Mouse (Mus musculus): ENCODE results near the gene Asnsd1. TPM values are rescaled to one million over a fixed set of nuclear protein-coding genes. Genes with fewer than 3 reads are reported as not detected.
"Not testable (repeated sequence)": the region's sequence is repeated elsewhere in the genome, so short reads cannot be mapped to it uniquely, and the experiment has no call there.

Asnsd1 gene
- 10 to 100 TPM; 42.3 to 47.3 TPM for total RNA-seq (2021)

DNA sequence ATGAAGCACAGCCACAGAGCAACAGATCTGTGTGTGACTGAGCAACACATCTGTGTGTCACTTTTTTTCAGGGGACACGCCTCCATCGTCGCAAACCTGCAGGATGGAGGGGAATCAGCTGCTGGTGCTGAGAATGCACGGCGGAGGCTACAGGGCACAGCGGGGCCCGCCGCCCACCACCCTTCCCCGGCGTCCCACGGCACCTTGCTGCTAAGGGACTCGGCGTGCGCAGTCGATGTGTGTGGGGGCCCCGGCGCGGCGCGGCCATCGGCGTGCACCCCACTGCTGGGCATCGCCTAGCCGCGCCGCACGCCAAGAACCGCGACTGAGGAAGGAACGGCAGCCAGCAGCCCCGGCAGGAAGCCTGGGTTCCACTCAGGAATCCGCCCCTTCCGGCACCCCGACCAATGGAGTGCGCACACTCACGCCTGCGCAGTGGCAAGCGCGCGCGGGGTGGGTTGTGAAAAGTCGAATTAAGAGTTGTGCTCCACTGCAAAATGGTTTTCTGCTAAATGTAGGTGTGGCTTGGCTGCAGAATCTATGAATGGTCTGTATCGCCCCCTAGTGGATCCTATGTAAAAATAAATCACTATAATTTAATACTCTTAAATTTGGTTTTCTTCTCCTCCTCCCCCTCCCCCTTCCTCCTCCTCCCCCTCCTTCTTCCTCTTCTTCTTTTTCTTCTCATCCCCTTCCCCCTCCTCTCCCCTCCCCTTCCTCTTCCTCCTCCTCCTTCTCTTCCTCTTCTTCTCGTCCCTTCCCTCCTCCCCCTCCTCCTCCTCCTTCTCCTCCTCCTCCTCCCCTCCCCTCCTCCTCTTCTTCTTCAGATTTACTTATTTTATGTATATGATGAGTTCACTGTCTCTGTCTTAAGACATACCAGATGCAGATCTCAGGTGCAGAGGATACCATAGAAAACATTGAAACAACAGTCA is at the start of gene Asnsd1, which contains the start of the genes Asdurf and Gm28551:
TSS of gene Asnsd1 (minus strand) at position 426 of the 935 bp plus-strand sequence.
TSS of gene Asdurf (minus strand) at position 293 of the 935 bp plus-strand sequence.
TSS of gene Gm28551 (minus strand) at position 341 of the 935 bp plus-strand sequence.
- DNase-seq = peak; percentile 99

DNA sequence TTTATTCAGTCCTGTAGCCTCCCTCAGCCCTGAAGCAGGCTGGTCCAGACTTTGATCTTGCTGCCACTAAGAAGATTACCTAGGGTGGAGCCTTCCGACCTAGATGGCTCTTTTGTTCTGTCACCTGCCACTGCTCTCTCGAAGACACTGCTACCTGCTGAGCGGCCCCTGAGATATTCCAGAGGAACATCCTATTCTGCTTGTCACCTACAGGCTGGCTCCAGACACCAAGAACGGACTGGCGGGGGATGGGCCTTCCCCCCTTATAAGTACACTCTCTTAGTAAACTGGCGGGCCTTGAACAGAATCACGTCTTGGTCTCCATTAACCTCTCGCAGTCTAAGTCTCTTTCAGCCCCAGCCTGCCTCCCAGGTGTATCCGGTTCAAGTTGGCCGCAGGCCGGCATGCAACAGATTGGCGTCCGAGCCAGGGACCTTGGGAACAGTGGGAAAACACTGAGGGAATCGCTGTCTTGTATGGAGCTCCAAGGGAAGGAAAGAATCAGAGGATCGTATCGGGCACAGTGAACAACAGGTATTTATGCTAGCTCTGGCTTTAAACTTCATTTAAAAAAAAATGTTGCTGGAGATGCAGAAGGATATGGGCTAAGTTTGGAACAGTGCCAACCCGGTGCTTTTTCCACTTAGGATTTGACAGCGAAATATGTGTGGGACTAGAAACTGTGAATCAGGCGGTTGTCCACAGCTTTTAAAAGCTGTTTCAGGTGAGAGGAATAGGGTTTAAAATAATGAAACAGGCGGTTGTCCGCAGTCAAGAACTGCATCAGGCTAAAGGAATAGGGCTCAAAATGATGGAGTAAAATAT is 41.6 kb upstream of the Asnsd1 start:
- DNase-seq = peak; percentile 25

DNA sequence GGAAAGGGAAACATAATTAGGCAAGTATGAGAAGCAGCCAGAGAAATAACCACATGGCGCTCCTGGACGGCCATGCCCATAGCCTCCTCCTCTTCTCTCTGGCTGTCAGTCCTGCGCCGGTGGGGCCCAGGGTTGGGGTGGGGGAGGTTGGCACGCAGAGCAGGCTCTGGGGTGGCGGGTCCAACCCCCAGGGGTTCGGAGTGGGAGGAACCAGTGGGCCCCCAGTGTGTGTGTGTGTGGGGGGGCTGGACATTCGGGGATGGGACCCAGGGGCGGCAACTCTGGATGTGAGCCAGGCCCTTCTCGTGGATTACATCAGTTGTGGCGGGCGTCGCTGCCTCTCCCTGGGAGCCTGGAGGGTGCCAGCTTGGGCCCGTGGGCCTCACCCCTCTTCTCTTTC is 36.2 kb upstream of the Asnsd1 start:
- DNase-seq = no peak

DNA sequence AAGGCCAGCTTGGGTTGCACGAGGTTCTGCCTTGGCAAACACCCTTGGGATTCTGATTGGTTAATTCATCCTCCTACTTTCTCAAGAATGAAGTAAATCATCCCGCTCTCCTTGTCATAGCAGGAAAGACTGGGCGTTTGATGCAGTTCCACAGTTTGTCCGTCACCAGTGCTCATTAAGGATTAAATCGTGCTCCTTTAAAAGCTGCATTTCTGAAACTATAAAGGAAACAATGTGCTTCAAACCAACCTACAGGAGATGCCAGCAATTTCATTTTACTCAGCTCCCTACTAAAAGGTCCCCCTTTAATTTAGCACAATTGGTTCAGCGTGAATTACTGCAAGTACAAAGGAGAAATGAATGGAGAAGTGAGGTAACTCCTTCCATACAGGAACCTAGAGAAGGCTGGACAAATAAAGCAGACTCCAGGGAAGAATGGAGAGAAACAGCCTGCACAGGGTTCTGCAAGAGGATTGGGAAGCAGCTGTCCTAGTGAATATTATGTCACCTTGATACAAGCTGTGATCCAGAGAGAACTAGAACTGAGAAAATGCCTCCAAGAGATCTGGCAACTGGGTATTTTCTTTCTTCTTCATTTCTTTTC is 31.6 kb upstream of the Asnsd1 start:
- no peak for DNase-seq

DNA sequence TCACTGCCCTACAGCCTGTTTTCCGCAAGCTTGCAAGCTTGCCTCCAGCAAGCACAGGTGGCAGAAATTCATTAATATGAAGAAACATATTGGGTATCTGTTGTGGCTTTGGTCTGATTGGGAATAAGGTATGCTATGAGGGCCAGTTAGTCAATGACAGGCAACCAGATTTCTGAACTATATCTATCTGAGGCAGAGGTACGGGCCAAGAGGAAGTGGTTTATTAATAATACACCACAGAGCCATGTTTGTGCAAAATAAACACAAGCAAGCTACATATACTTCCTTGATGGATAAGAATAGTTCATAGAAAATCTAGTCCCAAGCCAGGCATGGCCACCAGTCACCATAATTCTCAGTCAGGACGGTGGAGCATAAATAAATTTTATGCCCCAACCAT is 25.2 kb upstream of the Asnsd1 start:
- DNase-seq = no peak

DNA sequence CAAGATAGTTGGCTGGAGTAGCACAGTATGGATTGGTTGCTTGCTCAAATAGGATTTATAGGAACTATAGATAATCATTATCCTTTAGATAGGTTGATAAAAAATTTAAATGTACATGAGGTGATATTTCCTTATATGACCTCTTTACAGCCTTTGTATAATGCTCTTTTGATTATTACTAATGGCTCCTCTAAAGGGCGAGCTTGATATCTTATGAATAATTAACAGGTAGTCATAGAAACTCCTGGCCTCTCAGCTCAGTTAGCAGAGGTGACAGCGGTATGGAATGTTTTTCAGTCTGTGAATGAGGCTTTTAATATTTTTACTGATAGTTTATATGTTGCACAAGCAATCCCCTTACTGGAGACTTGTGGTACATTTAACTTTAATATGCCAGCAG is 23.4 kb upstream of the Asnsd1 start:
- not testable (repeated sequence) for DNase-seq

DNA sequence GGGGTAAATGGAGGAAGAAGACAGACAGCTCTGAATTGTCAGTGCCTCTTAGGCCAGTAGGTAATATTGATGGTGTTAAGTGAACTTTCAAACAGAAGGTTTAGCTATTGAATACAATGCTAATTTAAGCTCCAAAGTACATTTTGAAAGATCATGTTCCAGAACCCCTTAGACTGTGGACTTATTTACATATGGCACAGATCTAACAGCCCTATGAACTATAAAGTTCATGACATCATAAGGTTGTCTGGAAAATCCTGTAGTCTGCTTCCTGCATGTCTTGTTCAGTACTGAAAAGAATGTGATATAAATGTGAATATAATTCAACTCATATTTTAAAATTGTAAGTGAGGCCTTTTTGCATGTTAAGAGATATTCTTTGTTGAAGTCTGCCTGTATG is 6.4 kb upstream of the Asnsd1 start:
- no peak for DNase-seq

DNA sequence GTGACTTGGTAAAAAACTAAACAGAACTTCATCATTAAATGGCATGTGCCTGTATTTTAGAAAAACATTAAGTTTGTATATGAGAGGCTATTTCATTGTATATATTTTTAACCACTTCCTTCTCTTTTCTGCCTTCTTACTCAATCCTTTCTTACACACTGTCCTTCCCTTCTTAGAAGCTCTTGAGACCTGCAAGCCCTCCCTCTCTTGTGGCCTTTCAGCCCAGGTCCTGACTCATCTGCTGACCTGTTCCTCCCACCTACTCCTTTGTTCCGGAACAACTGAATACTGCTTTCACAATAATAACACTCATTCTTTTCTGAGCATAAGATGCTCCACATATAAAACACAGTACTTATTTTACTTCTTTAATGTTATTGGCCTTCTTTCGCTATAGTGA is 11.5 kb downstream of the Asnsd1 start:
- no peak for DNase-seq

DNA sequence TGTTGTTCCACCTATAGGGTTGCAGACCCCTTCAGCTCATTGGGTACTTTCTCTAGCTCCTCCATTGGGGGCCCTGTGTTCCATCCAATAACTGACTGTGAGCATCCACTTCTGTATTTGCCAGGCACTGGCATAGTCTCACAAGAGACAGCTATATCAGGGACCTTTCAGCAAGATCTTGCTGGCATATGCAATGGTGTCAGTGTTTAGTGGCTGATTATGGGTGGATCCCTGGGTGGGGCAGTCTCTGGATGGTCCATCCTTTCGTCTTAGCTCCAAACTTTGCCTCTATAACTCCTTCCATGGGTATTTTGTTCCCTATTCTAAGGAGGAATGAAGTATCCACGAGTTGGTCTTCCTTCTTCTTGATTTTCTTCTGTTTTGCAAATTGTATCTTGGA is 15.1 kb downstream of the Asnsd1 start:
- not testable (repeated sequence) for DNase-seq

DNA sequence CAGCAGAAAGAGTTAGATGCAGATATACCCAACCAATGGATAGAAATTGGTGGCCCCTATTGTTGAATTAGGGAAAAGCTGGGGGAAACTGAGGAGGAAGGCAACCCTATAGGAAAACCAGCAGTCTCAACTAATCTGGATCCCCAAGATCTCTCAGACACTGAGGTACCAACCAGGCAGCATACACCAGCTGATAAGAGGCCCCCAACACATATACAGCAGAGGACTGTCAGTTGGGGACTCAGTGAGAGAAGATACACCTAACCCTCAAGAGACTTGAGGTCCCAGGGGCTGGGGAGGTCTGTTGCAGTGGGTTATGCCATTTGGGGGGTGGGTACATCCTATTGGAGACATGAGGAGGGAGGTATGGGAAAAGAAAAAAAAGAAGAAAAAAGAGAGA is 17.1 kb downstream of the Asnsd1 start:
- no peak for DNase-seq

DNA sequence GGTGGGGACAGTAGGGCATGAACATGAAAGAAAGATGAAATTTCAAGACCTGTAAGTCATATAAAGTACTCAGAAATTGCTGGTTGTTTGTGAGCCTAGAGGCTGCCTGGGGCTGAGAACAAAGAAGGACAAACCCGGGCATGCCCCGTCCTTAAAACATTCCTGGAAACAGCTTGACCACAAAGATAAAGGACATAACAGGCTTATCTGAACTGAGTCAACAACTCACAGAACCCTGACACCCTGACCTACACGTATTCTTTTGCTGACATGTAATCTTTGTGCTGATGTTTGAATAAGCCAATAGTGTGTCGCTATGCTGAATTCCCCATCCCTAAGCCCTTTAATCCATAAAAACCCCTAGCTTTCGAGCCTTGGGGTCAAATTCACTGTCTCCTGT is 19.0 kb downstream of the Asnsd1 start:
- not testable (repeated sequence) for DNase-seq

DNA sequence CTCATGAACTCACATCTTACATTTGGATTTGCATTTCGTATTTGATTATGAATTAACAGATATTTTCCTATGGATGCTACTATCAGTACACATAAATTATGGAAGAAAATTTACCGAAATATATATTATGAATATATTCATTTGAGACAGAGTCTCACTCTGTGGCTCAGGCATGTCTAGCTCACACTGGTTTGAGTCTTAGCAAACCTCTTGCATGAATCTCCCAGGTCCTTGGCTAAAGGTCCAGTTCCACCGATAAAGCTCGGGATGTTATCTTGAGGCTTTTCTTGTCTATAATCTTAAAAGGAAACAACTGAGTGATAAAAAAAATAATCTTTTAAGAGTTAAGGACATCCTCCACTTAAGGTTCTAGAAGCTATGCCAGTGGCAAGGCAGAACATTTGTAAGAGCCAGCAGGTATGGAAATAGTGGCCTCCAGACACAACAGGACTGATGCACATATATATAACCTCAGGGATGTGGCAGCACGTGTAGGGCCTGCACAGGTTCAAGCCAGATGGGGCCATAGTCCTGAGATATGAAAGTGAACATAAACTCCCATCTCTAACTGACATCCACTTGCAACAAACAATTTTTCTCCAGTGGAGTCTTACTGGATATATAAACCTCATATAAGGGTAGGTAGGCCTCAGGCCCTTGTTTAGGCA is 27.6 kb downstream of the Asnsd1 start:
- no peak for DNase-seq

DNA sequence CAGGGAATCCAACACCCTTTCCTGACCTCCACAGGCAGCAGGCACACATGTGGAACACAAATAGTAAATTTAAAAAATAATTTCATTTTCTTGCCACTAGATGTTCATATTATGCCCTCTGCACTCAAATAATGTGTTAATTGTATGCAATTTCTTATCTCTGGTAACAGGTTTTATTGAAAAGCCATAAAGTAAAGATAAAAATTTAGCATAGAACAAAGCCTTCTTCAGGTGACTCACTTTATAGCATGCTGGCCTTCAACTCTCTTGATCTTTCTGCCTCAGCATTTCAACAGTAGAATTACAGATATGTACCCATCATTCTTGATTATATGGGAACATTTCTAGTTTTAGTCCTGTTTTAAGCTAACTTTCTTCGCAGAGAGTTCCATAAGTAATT is 28.3 kb downstream of the Asnsd1 start:
- no peak for DNase-seq

DNA sequence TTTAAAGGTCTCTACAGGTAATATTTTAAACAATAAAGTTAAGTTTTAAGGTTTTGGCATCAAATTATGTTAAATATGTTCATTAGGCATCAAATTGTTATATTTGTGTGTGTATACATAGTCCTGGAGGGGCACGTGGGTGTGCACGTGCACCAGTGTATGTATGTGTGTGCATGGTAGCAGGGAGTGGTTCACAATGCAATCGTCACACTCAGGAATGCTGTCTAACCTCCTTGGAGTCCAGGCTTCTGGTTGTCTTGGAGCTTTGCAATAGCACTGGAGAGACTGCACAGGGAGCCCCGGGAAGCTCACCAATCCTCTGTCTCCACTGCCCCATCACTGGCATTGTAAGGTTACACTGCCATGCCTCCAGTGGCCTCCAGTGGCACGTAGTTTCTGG is 29.3 kb downstream of the Asnsd1 start:
- DNase-seq = no peak

DNA sequence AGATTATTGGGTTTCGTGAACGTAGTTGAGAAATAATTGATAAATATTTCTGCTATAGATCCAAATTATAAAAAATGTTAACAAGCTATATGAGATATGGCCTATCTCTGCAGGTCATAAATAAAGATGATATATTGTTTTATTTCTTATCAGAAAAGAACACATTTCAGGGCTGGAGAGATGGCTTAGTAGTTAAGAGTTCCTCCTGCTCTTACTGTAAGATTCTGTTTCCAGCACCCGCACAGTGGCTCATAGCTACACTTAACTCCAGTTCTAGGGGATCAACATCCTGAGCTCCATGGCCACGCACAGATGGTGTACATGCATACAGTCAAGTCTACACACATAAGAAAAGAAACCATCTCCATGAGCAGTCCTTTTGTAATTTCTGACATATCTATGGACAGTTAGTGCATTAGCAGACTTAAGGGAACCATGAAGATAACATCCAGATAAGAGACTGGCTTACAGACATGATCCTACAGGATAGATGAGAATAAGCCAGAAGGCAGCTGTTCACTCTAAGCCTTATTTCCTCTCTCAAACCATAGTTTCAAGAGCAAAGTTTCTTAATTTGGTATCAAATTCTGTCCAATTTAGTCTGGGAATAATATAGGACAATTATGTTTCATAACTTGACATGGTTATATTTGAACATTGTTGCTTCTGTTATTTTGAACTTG is 30.7 kb downstream of the Asnsd1 start:
- no peak for DNase-seq

DNA sequence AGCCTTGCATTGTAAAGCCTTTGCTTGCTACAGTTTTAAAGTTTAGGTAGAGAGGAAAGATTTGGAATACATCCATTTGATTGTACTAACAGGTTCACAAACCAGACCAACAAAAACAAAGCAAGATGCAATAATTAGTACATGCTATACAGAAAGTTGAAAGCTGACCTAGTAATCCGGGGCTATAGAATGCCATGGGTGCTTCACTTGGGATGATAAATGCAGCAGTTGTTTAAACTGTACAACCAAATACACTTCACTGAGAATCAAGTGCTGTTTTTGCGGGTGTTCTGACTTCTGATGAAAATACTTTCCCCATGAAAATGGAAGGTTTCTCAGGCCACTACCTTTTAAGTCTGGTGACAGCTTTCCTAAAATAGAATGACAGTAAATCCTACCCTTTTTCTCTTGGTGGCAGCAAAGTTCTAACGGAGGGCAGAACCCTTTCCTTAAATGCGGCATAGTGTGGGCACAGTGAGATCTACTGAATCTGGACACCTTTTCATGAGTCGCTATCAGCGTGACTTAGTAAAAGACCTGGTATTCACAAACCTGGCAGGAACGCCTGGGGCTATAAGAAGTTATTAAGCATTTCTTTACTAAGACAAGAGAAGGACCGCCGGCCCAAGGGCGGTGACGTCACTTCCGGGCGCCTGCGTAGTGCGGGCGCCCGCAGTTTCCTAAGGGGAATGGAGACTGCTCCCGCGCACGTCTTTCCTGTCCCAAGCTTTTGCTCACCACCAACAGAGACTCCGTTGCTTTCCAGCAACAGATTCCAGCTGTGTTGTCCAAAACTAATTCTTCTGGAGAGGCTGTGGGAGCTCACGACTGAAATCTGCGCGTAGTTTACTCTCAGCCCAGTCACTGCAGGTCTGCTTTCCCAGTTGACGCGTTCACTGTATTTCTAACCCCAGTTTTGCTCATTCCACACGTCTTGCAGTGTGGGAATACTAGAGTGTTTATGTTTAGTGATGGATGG is 39.3 kb downstream of the Asnsd1 start, which contains the start of gene Osgepl1:
TSS of gene Osgepl1 (plus strand) at position 636 of the 979 bp plus-strand sequence.
- DNase-seq = peak; percentile 88

DNA sequence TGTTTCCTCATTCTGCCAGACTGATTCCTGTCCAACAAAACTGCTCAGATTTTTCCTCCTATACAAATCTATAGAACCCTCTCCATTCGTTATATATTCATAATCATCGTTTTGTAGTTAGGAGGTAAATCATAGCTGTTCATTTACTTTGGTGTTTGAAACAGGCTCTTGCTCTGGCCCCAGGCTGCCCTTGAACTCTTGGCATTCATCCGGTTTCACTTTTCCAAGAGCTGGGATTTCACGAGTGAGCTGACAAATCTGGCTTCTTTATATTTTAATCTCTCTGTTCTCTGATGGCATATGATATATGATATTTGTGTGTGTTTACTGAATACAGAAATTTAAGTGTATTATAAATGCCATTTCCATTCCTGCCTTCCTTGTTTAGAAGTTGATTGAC is 52.0 kb downstream of the Asnsd1 start:
- DNase-seq = no peak

DNA sequence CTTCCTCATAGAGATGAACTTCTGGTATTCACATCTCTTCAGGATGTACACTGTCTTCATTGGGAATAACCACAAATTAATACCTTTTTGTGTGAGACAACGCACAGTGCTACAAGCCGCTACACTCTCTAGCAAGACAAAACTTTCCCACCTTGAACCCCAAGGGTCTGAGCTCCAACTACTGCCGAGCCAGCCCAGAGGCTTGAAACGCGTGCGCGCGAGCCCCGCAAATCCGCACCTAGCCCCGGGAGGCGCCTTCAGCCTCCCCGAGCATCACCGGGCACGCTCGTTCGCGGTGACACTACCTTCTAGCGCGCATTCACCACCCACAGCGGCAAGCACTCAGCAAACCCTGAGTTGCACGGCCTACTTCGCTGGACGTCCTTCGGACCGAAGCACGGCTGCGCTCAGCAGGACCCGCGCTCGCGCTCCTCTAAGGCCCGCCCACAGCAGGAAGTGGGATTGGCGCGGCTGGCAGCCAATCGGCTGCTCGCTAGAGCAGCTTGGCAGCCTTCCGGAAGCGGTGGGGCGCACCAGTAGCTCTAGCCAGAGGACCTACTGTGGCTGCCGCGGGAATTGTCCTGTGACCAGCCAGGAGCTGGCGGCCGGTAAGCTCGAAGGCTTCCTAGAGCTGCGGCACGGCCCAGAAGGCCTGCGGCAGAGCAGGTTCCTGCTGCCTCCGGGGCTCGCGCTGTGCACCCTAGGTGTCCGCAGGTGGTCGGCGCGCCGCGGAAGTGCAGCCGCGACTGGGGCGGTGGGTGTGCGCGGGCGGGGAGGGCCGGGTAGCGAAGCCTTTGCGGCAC is 55.8 kb downstream of the Asnsd1 start, which contains the start of the genes Pms1, Ormdl1 and Gm28778:
TSS of gene Pms1 (minus strand) at position 438 of the 803 bp plus-strand sequence.
TSS of gene Ormdl1 (plus strand) at position 515 of the 803 bp plus-strand sequence.
TSS of gene Gm28778 (plus strand) at position 531 of the 803 bp plus-strand sequence.
- peak; percentile 97 for DNase-seq
